Mouse (Mus musculus) intestine, postnatal 0 days (tissue): ENCODE results near the gene Ndufs6. TPM values are rescaled to one million over a fixed set of nuclear protein-coding genes. Genes with fewer than 3 reads are reported as not detected.

Experiments used
- ATAC-seq: fragments of 200-750 bp; cut with Nextera tagmentation; 2 replicates; pipeline ENCODE4 v1.8.0; 2017; ENCODE audit warnings: mild to moderate bottlenecking, moderate TSS enrichment, moderate library complexity
- H3K27ac ChIP-seq: fragments of 300-500 bp; sonication (generic); 2 replicates; pipeline ENCODE4 v1.5.1; 2014; ENCODE audit warnings: mild to moderate bottlenecking, low read depth, low read length, moderate library complexity
- H3K27me3 ChIP-seq: fragments of 300-500 bp; sonication (generic); replicated peaks from 2 replicates; pipeline ENCODE4 v1.6.1; 2014; ENCODE audit warnings: low read length, mixed read lengths; ENCODE audit not compliant: control insufficient read depth, insufficient read depth
- H3K36me3 ChIP-seq: fragments of 300-500 bp; sonication (generic); 2 replicates; pipeline ENCODE4 v1.6.1; 2014; ENCODE audit warnings: mild to moderate bottlenecking, moderate library complexity; ENCODE audit not compliant: control insufficient read depth, insufficient read depth
- H3K4me1 ChIP-seq: fragments of 300-500 bp; sonication (generic); replicated peaks from 2 replicates; pipeline ENCODE4 v1.6.1; 2014; ENCODE audit warnings: antibody characterized with exemption, low read length, mixed read lengths; ENCODE audit not compliant: control insufficient read depth, insufficient read depth
- H3K4me2 ChIP-seq: fragments of 300-500 bp; sonication (generic); replicated peaks from 2 replicates; pipeline ENCODE4 v1.6.1; 2014; ENCODE audit warnings: low read depth, mild to moderate bottlenecking, moderate library complexity
- H3K4me3 ChIP-seq: fragments of 300-500 bp; sonication (generic); 2 replicates; pipeline ENCODE4 v1.5.1; 2014; ENCODE audit warnings: low read depth, low read length
- H3K9ac ChIP-seq: fragments of 300-500 bp; sonication (generic); 2 replicates; pipeline ENCODE4 v1.6.1; 2014; ENCODE audit warnings: mild to moderate bottlenecking, low read depth, low read length
- H3K9me3 ChIP-seq: fragments of 300-500 bp; sonication (generic); 2 replicates; pipeline ENCODE4 v1.6.1; 2016; ENCODE audit warnings: mixed run types; ENCODE audit not compliant: control insufficient read depth
- CTCF ChIP-seq: sonication (generic); IDR thresholded peaks from 2 replicates; pipeline ENCODE4 v1.5.1; 2016; ENCODE audit warnings: low read depth, mild to moderate bottlenecking, control low read depth, antibody characterized with exemption, moderate library complexity
- WGBS: fragments of 180-500 bp; shearing (Covaris S2); extraction: QIAGEN DNeasy Blood & Tissue Kit; methylation state at CpG from one replicate; pipeline ENCODE4 v1.1.7; 2014; 5-methylcytosine and 5-hydroxymethylcytosine counted together
- polyA plus RNA-seq: library from polyadenylated mRNA; unstranded; fragments of >200 nt; fragmentation: Nextera tagmentation; extraction: Ambion mirVana; gene quantifications from 2 replicates; pipeline ENCODE4 v1.2.1, GENCODE M21; 2015

Gene Ndufs6
- polyA plus RNA-seq, 1 experiment from 2014 or later: 577 TPM

- 40% methylated on average over 3 of the region's 3 CpGs for WGBS
These were observed 58.5 kb downstream of the Ndufs6 start for GRCm38 (mm10) chr13:73269891-73270290.

More at GRCm38 (mm10) chr13:73269891-73270290, 58.5 kb downstream of the Ndufs6 start:
- H3K4me3 ChIP-seq: no peak overlapping the region
- H3K9ac ChIP-seq: no peak overlapping the region
- no peak overlapping the region for H3K4me2 ChIP-seq
- H3K4me1 ChIP-seq: 0 out of 2 replicates have a peak, but pooled peaks cover 6% of the 10 kb centered on the region
- peaks cover 85% of the 10 kb centered on the region for H3K27me3 ChIP-seq
- no peak overlapping the region for H3K27ac ChIP-seq
- no peak for TF ChIP-seq CTCF
- no peak for ATAC-seq
- no peaks in the 10 kb centered on the region for H3K9me3 ChIP-seq
- no peaks in the 10 kb centered on the region for H3K36me3 ChIP-seq

Other genes starting within 250 kb of the Ndufs6 start
- 0.27 and 0.38 TPM in 2 replicates for gene Irx4, start 68.1 kb downstream of the Ndufs6 start, polyA plus RNA-seq
- 117 and 118 TPM in 2 replicates for gene Mrpl36, start within 50 bp of the Ndufs6 start, polyA plus RNA-seq
- gene Lpcat1, start 138.7 kb upstream of the Ndufs6 start, polyA plus RNA-seq: 8.2 and 8.4 TPM in 2 replicates
- gene Slc6a3, start 208.2 kb upstream of the Ndufs6 start, polyA plus RNA-seq: 4.3 and 5.0 TPM in 2 replicates